Mouse (Mus musculus) brain, embryonic 14.5 days (tissue): ENCODE results near the gene Dnmt1. TPM values are rescaled to one million over a fixed set of nuclear protein-coding genes. Genes with fewer than 3 reads are reported as not detected.
A peak's percentile ranks its signal among the peaks of the same experiment; 100 is the strongest.

Source experiments
- DNase-seq: peaks from one replicate; pipeline ENCODE4 v3.0.0-alpha.2; 2011; ENCODE audit warnings: low read depth
- CTCF ChIP-seq: fragments of 200-500 bp; IDR thresholded peaks from 2 replicates; pipeline ENCODE4 v1.5.1; 2012; ENCODE audit warnings: inconsistent platforms, mild to moderate bottlenecking, moderate library complexity, borderline replicate concordance; ENCODE audit not compliant: insufficient read depth, insufficient read length; ENCODE audit errors: extremely low read depth
- POLR2A ChIP-seq: fragments of 200-500 bp; IDR thresholded peaks from 2 replicates; pipeline ENCODE4 v1.6.1; 2012; ENCODE audit warnings: mild to moderate bottlenecking, inconsistent platforms, borderline replicate concordance; ENCODE audit not compliant: poor library complexity, insufficient read depth, insufficient read length, severe bottlenecking; ENCODE audit errors: extremely low read depth
- polyA plus RNA-seq: library from polyadenylated mRNA; depleted of rRNA; stranded (reverse); fragments of >200 nt; gene quantifications from 2 replicates; pipeline ENCODE4 v1.2.3, GENCODE M21; 2012

Gene Dnmt1
- polyA plus RNA-seq, 1 experiment = 103 TPM

GRCm38 (mm10) chr9:20897736-20898510 is 61.8 kb downstream of the Dnmt1 start:
- no peak for TF ChIP-seq CTCF
- no peak for TF ChIP-seq POLR2A
- DNase-seq = no peak

- TF ChIP-seq POLR2A = no peak
- no peak for TF ChIP-seq CTCF
- DNase-seq = no peak
Observed at GRCm38 (mm10) chr9:20895382-20895781, 64.3 kb downstream of the Dnmt1 start.

- TF ChIP-seq CTCF (no peak), POLR2A (no peak)
- no peak for DNase-seq
Observed at GRCm38 (mm10) chr9:20894629-20895028, 65.1 kb downstream of the Dnmt1 start.

GRCm38 (mm10) chr9:20893590-20894343 is 65.9 kb downstream of the Dnmt1 start:
- no peak for DNase-seq
- TF ChIP-seq CTCF (no peak), POLR2A (no peak)

- no peak for DNase-seq
- no peak for TF ChIP-seq CTCF
- no peak for TF ChIP-seq POLR2A
Observed at GRCm38 (mm10) chr9:20893069-20893468, 66.6 kb downstream of the Dnmt1 start.

GRCm38 (mm10) chr9:20892104-20892653 is 67.5 kb downstream of the Dnmt1 start:
- no peak for TF ChIP-seq CTCF
- TF ChIP-seq POLR2A = no peak
- no peak for DNase-seq

GRCm38 (mm10) chr9:20891339-20892103 is 68.2 kb downstream of the Dnmt1 start:
- DNase-seq = no peak
- TF ChIP-seq CTCF (no peak), POLR2A (no peak)

- no peak for DNase-seq
- TF ChIP-seq POLR2A (no peak), CTCF (no peak)
Observed at GRCm38 (mm10) chr9:20890411-20890810, 69.3 kb downstream of the Dnmt1 start.

- no peak for TF ChIP-seq CTCF
- no peak for TF ChIP-seq POLR2A
- no peak for DNase-seq
Observed at GRCm38 (mm10) chr9:20889185-20890141, 70.2 kb downstream of the Dnmt1 start.

GRCm38 (mm10) chr9:20888386-20888765 is 71.3 kb downstream of the Dnmt1 start:
- TF ChIP-seq CTCF (no peak), POLR2A (no peak)
- no peak for DNase-seq

- DNase-seq = peak; percentile 99
- TF ChIP-seq CTCF (no peak), POLR2A (peak; percentile 68)
Observed at GRCm38 (mm10) chr9:20887704-20888385, 71.8 kb downstream of the Dnmt1 start, which contains the start of gene Ppan. Gene Ppan (plus strand): TSS chr9:20888175.
